Mouse (Mus musculus): ENCODE results near the gene Kcnc2.
"Not testable (repeated sequence)": the region's sequence is repeated elsewhere in the genome, so short reads cannot be mapped to it uniquely, and the experiment has no call there.

Kcnc2 gene

GRCm38 (mm10) chr10:112270887-112271802 is at the start of gene Kcnc2:
Gene Kcnc2 (plus strand): TSS chr10:112271121.
- DNase-seq (ENCODE audit: low read depth, low spot score): peak; percentile 41

DNA sequence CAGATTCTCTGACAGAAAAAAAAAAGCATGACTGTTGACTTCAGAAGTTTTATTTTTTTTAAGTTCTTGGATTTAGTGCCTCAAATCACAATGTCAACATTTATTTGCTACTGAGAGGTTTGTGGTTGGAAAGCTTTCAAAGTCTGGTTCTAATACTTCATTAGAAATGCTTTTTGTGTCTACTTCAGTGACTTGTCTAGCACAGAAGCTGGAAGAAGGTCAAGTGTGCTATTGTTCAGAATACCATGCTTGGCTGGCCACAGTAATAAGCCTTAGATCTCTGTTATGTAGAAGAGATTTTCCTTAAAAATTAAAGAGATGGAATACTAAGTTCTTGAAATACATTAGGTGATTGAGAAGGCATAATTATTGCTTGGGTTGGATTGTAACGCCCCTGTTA is 43.8 kb upstream of the Kcnc2 start:
- DNase-seq (ENCODE audit: low read depth, low spot score): no peak

DNA sequence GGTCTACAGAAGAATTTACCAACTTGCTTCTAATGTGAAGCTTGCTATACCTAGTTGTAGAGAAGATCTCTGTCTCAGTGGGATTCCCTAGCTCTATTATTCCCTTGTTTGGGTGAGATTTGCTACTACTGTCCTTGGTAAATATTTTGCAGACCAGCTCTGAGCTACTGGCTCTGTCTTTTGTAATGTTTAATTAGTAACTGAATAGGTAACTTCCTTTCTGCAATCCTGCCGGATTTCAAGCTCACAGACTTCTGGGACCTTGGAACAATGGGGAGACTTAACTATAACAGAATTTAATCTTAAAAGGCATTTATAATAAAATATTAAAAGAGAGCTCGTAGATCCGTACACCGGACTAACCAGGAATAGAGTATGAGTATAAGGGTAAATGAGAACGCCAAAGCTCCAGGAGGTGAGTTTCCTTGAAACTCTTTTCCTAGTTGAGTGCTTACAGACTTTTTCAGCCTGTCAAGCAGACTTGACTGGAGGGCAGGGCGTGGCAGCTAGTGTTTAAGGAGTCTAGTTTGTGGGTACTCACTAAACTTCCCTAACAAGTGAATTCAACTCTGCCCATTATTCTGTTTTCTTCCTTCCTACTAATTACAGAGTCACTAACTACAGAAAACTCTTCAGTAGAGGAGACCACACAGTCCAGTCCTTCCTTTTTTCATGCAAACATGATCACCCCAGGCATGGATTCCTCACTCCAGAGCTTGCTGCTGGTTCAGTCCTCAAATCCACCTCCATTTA is 41.7 kb upstream of the Kcnc2 start:
- DNase-seq (ENCODE audit: low read depth, low spot score): peak; percentile 87

GRCm38 (mm10) chr10:112232733-112233132 is 38.2 kb upstream of the Kcnc2 start:
- DNase-seq (ENCODE audit: low read depth, low spot score): not testable (repeated sequence)

DNA sequence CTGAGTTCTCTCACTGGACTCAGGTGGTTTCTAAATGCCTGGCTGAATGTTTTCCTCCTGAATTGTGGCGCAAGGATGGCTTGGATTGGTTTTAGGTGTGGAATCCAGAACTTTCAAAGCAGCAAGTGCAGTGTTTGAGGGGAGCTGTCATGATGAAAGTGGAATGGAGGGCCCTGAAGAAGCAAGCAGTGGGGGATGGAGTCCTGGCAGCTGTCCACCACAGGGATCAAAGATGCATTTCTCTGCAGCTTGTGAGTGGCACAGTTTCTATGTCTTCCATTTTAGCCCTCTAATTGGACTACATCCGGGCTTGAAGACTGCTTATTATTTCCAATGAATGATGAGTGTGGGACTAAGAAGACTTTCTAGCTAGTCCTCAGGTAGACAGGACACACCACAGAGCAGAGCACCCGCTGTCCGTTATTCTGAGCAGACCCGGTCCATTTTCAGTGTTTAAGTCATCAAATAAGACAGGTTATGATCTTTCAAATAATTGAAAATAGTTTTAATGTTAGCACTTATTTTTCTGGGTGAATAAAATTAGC is 35.5 kb upstream of the Kcnc2 start:
- DNase-seq (ENCODE audit: low read depth, low spot score): not testable (repeated sequence)

GRCm38 (mm10) chr10:112248273-112248672 is 22.6 kb upstream of the Kcnc2 start:
- DNase-seq (ENCODE audit: low read depth, low spot score): no peak

GRCm38 (mm10) chr10:112263467-112263866 is 7.5 kb upstream of the Kcnc2 start:
- DNase-seq (ENCODE audit: low read depth, low spot score): no peak

DNA sequence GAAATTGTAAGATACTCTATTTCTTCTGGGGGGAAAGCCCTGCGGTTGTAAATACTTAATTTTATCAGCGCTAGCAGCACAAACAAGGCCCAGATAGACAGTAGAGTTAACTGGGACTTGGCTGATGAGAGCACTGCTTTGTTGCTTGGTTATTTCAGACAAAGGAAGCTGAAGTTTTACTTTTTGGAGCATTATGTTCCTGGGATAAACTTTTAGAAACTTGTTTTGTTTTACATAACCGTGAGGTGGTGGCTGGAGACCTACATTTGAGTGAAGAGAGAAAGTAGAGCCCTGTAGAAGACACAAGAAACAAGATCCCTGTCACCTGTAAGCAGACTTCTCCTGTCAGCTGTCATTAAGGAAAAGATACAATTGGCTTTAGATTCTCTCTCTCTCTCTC is 1.4 kb upstream of the Kcnc2 start:
- no peak for DNase-seq (ENCODE audit: low read depth, low spot score)

GRCm38 (mm10) chr10:112269939-112270781 is 761 bp upstream of the Kcnc2 start:
- DNase-seq (ENCODE audit: low read depth, low spot score): peak; percentile 63

- no peak for DNase-seq (ENCODE audit: low read depth, low spot score)
These were observed 863 bp downstream of the Kcnc2 start for GRCm38 (mm10) chr10:112271803-112272165.

DNA sequence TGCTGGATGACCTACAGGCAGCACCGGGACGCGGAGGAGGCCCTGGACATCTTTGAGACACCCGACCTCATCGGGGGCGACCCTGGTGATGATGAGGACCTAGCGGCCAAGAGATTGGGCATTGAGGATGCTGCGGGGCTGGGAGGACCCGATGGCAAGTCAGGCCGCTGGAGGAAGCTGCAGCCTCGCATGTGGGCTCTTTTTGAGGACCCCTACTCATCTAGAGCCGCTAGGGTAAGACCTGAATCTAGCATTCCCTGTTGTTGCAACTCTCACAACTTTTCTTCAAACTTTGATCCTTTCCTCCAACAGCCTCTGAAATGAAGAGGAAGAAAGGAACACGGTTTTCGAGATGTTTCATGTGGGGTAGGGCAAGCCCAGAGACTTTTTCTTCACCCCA is 1.2 kb downstream of the Kcnc2 start:
- no peak for DNase-seq (ENCODE audit: low read depth, low spot score)

- no peak for DNase-seq (ENCODE audit: low read depth, low spot score)
These were observed 7.1 kb downstream of the Kcnc2 start for GRCm38 (mm10) chr10:112277996-112278395.

DNA sequence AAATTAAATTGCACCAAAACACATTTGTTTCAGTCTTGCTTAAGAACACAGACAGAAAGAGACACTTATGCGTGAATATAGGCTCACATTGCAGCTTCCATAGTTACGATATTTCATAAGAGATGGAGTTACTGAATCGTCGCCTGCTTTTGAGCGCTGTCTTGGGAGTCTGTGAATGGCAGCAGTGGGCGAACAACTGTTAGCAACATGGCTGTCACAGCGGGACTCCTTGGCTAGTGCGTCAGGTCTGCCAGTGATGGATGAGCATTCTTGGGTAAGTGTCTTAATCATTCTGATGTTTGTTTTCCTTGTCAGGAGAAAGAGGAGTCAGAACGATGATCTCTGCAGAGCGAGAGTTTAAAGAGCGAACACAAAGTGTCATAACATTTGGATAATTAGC is 44.2 kb downstream of the Kcnc2 start:
- DNase-seq (ENCODE audit: low read depth, low spot score): no peak

GRCm38 (mm10) chr10:112317783-112318182 is 46.9 kb downstream of the Kcnc2 start:
- DNase-seq (ENCODE audit: low read depth, low spot score): no peak

- no peak for DNase-seq (ENCODE audit: low read depth, low spot score)
These were observed 86.9 kb downstream of the Kcnc2 start for GRCm38 (mm10) chr10:112357669-112358362.

- no peak for DNase-seq (ENCODE audit: low read depth, low spot score)
These were observed 87.4 kb downstream of the Kcnc2 start for GRCm38 (mm10) chr10:112358363-112358704.

DNA sequence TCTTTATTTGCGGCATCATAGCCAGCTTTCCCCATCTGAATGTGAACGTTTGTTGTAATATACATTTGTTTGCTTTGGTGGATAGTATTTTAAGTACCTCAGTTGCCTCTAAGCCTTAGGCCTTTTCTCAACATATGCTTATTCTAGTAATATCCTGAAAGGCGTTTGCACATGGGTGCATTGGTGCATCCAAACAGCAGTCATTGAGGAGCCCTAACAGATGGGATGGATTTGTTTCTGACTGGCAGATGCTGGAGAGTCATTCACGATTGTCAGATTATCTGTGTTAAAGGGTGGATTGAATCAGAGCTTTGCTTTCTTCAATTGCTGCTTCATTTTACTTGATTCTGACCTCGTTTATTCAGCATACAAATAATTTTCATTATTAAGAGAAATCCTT is 89.8 kb downstream of the Kcnc2 start:
- no peak for DNase-seq (ENCODE audit: low read depth, low spot score)

DNA sequence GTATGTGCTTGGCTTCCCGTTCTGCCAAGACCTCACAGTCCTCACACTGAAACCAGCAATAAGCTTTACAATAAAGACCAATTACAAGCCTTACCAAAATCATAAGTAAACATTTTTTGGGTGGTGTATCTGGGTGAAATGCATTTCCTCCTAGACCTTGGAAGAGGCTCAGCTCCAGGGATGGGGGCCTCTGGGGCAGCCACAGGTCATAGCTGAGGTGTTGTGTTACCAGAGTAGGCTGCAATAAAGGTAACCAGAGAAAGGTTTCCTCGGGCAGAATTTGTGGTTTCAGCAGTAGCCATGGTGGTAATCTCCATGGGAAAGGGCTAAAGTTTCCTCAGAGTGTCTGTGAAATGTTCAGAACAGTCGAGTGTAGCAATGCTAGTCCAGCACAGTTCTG is 97.4 kb downstream of the Kcnc2 start:
- DNase-seq (ENCODE audit: low read depth, low spot score): no peak

DNA sequence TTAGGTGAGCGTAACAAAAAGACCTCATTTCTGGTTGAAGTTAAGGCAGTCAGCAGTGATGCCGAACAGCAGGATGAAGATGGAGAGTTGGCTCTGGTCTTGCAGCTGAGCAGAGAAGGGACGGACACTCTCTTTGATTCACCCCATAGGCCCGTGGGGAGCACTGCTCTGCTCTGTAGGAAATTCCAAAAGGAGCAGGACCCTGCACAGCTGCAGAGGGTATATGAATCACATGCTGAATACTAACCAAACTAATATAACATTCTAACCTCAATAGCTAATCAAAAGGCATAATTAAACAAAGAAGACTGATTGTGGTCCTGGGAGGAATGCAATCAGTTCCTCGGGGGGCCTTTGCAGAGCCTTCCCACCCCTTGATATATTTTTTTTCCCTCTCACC is 106.2 kb downstream of the Kcnc2 start:
- no peak for DNase-seq (ENCODE audit: low read depth, low spot score)

- no peak for DNase-seq (ENCODE audit: low read depth, low spot score)
These were observed 107.5 kb downstream of the Kcnc2 start for GRCm38 (mm10) chr10:112378465-112378864.

DNA sequence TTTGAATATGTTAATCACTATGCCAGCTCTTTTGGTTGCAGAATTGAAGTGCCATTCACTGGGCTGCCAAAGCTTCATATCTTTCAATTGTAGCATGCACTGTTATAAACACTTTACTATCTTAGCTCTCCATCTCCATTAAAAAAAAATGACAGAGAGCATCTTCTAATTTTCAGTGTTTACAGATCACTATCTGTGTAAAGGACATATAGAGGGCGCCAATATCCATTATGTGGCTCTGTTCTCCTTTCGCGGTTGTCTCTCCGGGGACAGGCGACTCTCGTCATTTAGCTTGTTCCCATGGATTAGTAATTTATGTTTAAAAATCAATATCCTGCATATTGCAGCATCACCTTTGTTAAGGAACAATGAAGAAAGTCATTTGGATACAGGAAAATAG is 109.7 kb downstream of the Kcnc2 start:
- no peak for DNase-seq (ENCODE audit: low read depth, low spot score)
